Mouse (Mus musculus): ENCODE data around the gene Gm11444. TPM values are rescaled to one million over a fixed set of nuclear protein-coding genes. Genes with fewer than 3 reads are reported as not detected.

Gm11444 gene
- total and polyA plus RNA-seq, 3 experiments: not detected

DNA sequence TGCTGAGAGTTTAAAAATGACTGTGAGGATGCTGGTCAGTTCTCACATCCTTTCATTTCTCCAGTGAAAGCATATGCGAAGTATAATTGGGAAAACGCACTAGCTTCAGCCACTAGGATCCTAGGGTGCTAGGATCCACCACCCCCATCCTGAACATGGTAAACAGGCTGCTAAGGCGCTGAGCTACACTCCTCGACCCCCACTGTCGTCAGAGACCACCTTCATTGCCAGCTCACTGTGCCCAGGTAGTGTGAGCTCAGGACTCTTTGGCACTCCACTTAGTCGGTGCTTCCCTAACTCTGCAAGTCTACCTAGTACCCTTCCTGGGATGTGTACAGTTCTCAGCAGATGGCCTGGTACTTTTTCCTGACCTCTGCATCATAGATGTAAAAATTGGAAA lies 42.6 kb upstream of the Gm11444 start:
- 0 out of 2 replicates have a peak, but pooled peaks have one; percentile 36 for TF ChIP-seq IRF4 (IDR thresholded peaks at IDR 0.05; ENCODE audit: low read depth, low read length)
- TF ChIP-seq MXI1 (IDR thresholded peaks at IDR 0.05; ENCODE audit: low read depth, low read length): no peak
- TF ChIP-seq MEF2A (IDR thresholded peaks at IDR 0.05; ENCODE audit: borderline replicate concordance, low read depth, low read length): no peak
- Histone ChIP-seq H3K4me1 (ENCODE audit: control insufficient read depth in 1 of 2, insufficient read depth in 2 of 2) (peaks cover 20 to 37% of the 10 kb centered on the region in 2 experiments), H3K36me3 (replicated peaks in 1 of 2; ENCODE audit: control insufficient read depth in 1 of 2, insufficient read depth in 1 of 2, low read length in 1 of 2) (no peaks in the 10 kb centered on the region), H3K79me2 (replicated peaks; ENCODE audit: control insufficient read depth, extremely low read depth, insufficient read depth, poor library complexity, severe bottlenecking) (no peaks in the 10 kb centered on the region), H3K27ac (ENCODE audit: insufficient read depth, low read depth) (no peak overlapping the region), H3K9ac (ENCODE audit: insufficient read depth, low read depth) (no peak overlapping the region), H3K9me3 (replicated peaks; ENCODE audit: low read length) (no peaks in the 10 kb centered on the region), H3K27me3 (replicated peaks) (peaks cover 2% of the 10 kb centered on the region), H3K4me3 (replicated peaks in 1 of 3; ENCODE audit: low read depth in 2 of 3, low read length in 2 of 3, poor library complexity in 1 of 3) (no peak overlapping the region), H3K4me2 (ENCODE audit: insufficient read depth, low read depth, poor library complexity, severe bottlenecking) (no peak overlapping the region)
- dilution Hi-C loops (cut with MboI; ENCODE audit: extremely low pct_ligation_motif_present, extremely low pct_unique_long_range_greater_than_20kb, low sequenced_read_pairs): no loop called here
- in situ Hi-C loops (cut with MboI; ENCODE audit: low pct_ligation_motif_present, low pct_unique_long_range_greater_than_20kb, low sequenced_read_pairs): no loop called here
- DNase-seq (ENCODE audit: extremely low read depth): no peak

DNA sequence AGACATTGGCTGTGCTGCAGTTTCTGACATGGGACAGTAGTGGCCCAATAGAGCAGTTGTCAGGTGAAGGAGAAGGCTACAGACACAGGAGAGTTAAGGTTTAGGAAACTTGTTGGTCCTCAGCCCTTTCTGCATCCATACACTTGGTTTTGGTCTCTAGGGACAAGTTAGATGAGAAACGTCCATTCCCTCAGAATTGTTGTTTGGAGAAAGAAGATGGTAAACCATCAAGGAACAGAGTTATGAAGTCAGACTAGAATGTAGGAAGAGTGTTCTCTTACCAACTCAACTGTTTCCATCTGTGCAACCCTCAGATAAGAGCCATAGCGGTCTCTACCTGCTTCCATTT lies 41.5 kb upstream of the Gm11444 start:
- TF ChIP-seq USF1 (IDR thresholded peaks at IDR 0.05; ENCODE audit: low read depth, low read length) (no peak), POLR2AphosphoS2 (IDR thresholded peaks at IDR 0.05; ENCODE audit: low read depth, low read length) (no peak), SMC3 (IDR thresholded peaks at IDR 0.05; ENCODE audit: low read depth, low read length) (no peak), GABPA (IDR thresholded peaks at IDR 0.05; ENCODE audit: insufficient replicate concordance, low read depth, low read length) (no peak), KAT2A (IDR thresholded peaks at IDR 0.05; ENCODE audit: insufficient replicate concordance, low read length) (no peak), IRF4 (IDR thresholded peaks at IDR 0.05; ENCODE audit: low read depth, low read length) (no peak), JUND (conservative IDR thresholded peaks at IDR 0.05; ENCODE audit: low read depth, low read length) (no peak), SIN3A (IDR thresholded peaks at IDR 0.05; ENCODE audit: low read length) (no peak), MEF2A (IDR thresholded peaks at IDR 0.05; ENCODE audit: borderline replicate concordance, low read depth, low read length) (no peak), NRF1 (IDR thresholded peaks at IDR 0.05; ENCODE audit: low read depth, low read length) (no peak), JUN (IDR thresholded peaks at IDR 0.05; ENCODE audit: insufficient read depth, low read depth, low read length) (no peak)
- DNase-seq (ENCODE audit: extremely low read depth): no peak
- dilution Hi-C loops (cut with MboI; ENCODE audit: extremely low pct_ligation_motif_present, extremely low pct_unique_long_range_greater_than_20kb, low sequenced_read_pairs): no loop called here
- peaks cover 2% of the 10 kb centered on the region for H3K27me3 ChIP-seq (replicated peaks)
- H3K4me2 ChIP-seq (ENCODE audit: insufficient read depth, low read depth, poor library complexity, severe bottlenecking): peak overlapping the region; percentile 52
- H3K27ac ChIP-seq (ENCODE audit: insufficient read depth, low read depth): no peak overlapping the region
- no peaks in the 10 kb centered on the region for H3K79me2 ChIP-seq (replicated peaks; ENCODE audit: control insufficient read depth, extremely low read depth, insufficient read depth, poor library complexity, severe bottlenecking)
- no peak overlapping the region for H3K4me3 ChIP-seq (replicated peaks in 1 of 3; ENCODE audit: low read depth in 2 of 3, low read length in 2 of 3, poor library complexity in 1 of 3)
- H3K9ac ChIP-seq (ENCODE audit: insufficient read depth, low read depth): no peak overlapping the region
- H3K9me3 ChIP-seq (replicated peaks; ENCODE audit: low read length): no peaks in the 10 kb centered on the region
- H3K36me3 ChIP-seq (replicated peaks in 1 of 2; ENCODE audit: control insufficient read depth in 1 of 2, insufficient read depth in 1 of 2, low read length in 1 of 2): no peaks in the 10 kb centered on the region
- H3K4me1 ChIP-seq (ENCODE audit: control insufficient read depth in 1 of 2, insufficient read depth in 2 of 2): peaks cover 20 to 37% of the 10 kb centered on the region in 2 experiments
- in situ Hi-C loops (cut with MboI; ENCODE audit: low pct_ligation_motif_present, low pct_unique_long_range_greater_than_20kb, low sequenced_read_pairs): no loop called here

GRCm38 (mm10) chr11:85891010-85891691 lies 41.0 kb upstream of the Gm11444 start:
- no peaks in the 10 kb centered on the region for H3K36me3 ChIP-seq (replicated peaks in 1 of 2; ENCODE audit: control insufficient read depth in 1 of 2, insufficient read depth in 1 of 2, low read length in 1 of 2)
- peaks cover 20 to 37% of the 10 kb centered on the region in 2 experiments for H3K4me1 ChIP-seq (ENCODE audit: control insufficient read depth in 1 of 2, insufficient read depth in 2 of 2)
- peak; percentile 32 for DNase-seq (ENCODE audit: extremely low read depth)
- H3K4me3 ChIP-seq (replicated peaks in 1 of 3; ENCODE audit: low read depth in 2 of 3, low read length in 2 of 3, poor library complexity in 1 of 3): peak overlapping the region in 1 of 3 experiments; percentile 8
- H3K9me3 ChIP-seq (replicated peaks; ENCODE audit: low read length): no peaks in the 10 kb centered on the region
- H3K9ac ChIP-seq (ENCODE audit: insufficient read depth, low read depth): no peak overlapping the region
- H3K79me2 ChIP-seq (replicated peaks; ENCODE audit: control insufficient read depth, extremely low read depth, insufficient read depth, poor library complexity, severe bottlenecking): no peaks in the 10 kb centered on the region
- peaks cover 2% of the 10 kb centered on the region for H3K27me3 ChIP-seq (replicated peaks)
- no peak overlapping the region for H3K27ac ChIP-seq (ENCODE audit: insufficient read depth, low read depth)
- in situ Hi-C loops (cut with MboI; ENCODE audit: low pct_ligation_motif_present, low pct_unique_long_range_greater_than_20kb, low sequenced_read_pairs) (no loop called here), dilution Hi-C loops (cut with MboI; ENCODE audit: extremely low pct_ligation_motif_present, extremely low pct_unique_long_range_greater_than_20kb, low sequenced_read_pairs) (no loop called here)
- TF ChIP-seq USF2 (conservative IDR thresholded peaks at IDR 0.05; ENCODE audit: low read depth, low read length): no peak
- peak; percentile 45 for TF ChIP-seq BHLHE40 (IDR thresholded peaks at IDR 0.05; ENCODE audit: low read depth, low read length)
- TF ChIP-seq MAFK (IDR thresholded peaks at IDR 0.05; ENCODE audit: insufficient replicate concordance, low read length): no peak
- no peak for TF ChIP-seq PAX5 (IDR thresholded peaks at IDR 0.05; ENCODE audit: low read length)
- peak; percentile 23; the same call in 1 of the 2 replicates for TF ChIP-seq EP300 (IDR thresholded peaks at IDR 0.05; ENCODE audit: low read length)
- TF ChIP-seq ZNF384 (IDR thresholded peaks at IDR 0.05; ENCODE audit: low read depth, low read length): no peak
- TF ChIP-seq IRF4 (IDR thresholded peaks at IDR 0.05; ENCODE audit: low read depth, low read length): 0 out of 2 replicates have a peak, but pooled peaks have one; percentile 7
- peak overlapping the region; percentile 52 for H3K4me2 ChIP-seq (ENCODE audit: insufficient read depth, low read depth, poor library complexity, severe bottlenecking)

Data from CH12.LX (cell line).